7 mouse cellular contexts compared by ENCODE assay signal in genomic region chr10:85625170-85625686, GRCm38 (mm10).
DNase-seq lines count a peak whose midpoint lies in the region; ATAC-seq and TF ChIP-seq lines count a peak whose summit lies in the region.

No protein-coding gene starts in this region.

- no peak overlapping the region for H3K9ac ChIP-seq in liver, embryonic 12.5 days
- no peak overlapping the region for H3K9ac ChIP-seq in liver, postnatal 0 days (replicated peaks)
- H3K9ac ChIP-seq in intestine, embryonic 14.5 days (ENCODE audit: low read length): no peak overlapping the region
- no peak overlapping the region for H3K9ac ChIP-seq in stomach, embryonic 14.5 days (replicated peaks; ENCODE audit: low read depth, low read length)

- no peak for ATAC-seq in liver, embryonic 12.5 days
- ATAC-seq in liver, postnatal 0 days: no peak
- no peak for ATAC-seq in intestine, embryonic 14.5 days (replicated peaks; ENCODE audit: low FRiP score, low TSS enrichment, low read depth)
- ATAC-seq in stomach, embryonic 14.5 days (ENCODE audit: insufficient number of reproducible peaks, insufficient read depth, low FRiP score, low read depth): no peak
- no peak for ATAC-seq in granulocyte monocyte progenitor cell, adult 5-6 weeks (replicated peaks; ENCODE audit: poor library complexity, severe bottlenecking)

- no peaks in the 10 kb centered on the region for H3K36me3 ChIP-seq in liver, embryonic 12.5 days
- no peaks in the 10 kb centered on the region for H3K36me3 ChIP-seq in liver, postnatal 0 days (replicated peaks; ENCODE audit: insufficient read depth, low read length)
- no peaks in the 10 kb centered on the region for H3K36me3 ChIP-seq in embryonic facial prominence, embryonic 10.5 days (replicated peaks)
- H3K36me3 ChIP-seq in intestine, embryonic 14.5 days (ENCODE audit: control insufficient read depth, insufficient read depth, low read length): no peaks in the 10 kb centered on the region
- H3K36me3 ChIP-seq in stomach, embryonic 14.5 days (ENCODE audit: control insufficient read depth, insufficient read depth, low read length): no peaks in the 10 kb centered on the region

- TF ChIP-seq EP300 in liver, postnatal 0 days (IDR thresholded peaks at IDR 0.05; ENCODE audit: low read depth): no peak

- no peak overlapping the region for H3K27ac ChIP-seq in liver, embryonic 12.5 days
- no peak overlapping the region for H3K27ac ChIP-seq in liver, postnatal 0 days (ENCODE audit: low read depth)
- no peak overlapping the region for H3K27ac ChIP-seq in embryonic facial prominence, embryonic 10.5 days (replicated peaks)
- H3K27ac ChIP-seq in intestine, embryonic 14.5 days (ENCODE audit: low read depth): no peak overlapping the region
- H3K27ac ChIP-seq in stomach, embryonic 14.5 days (ENCODE audit: low read length): no peak overlapping the region

- no peak for DNase-seq in liver, postnatal 0 days
- no peak for DNase-seq in embryonic facial prominence, embryonic 10.5 days (ENCODE audit: low spot score)
- no peak for DNase-seq in intestine, embryonic 14.5 days (ENCODE audit: low spot score)
- DNase-seq in kidney, postnatal 36 days: no peak

- H3K4me1 ChIP-seq in liver, embryonic 12.5 days: no peaks in the 10 kb centered on the region
- H3K4me1 ChIP-seq in liver, postnatal 0 days (ENCODE audit: insufficient read depth): peaks cover 3% of the 10 kb centered on the region; the same call in 1 of the 2 replicates
- no peaks in the 10 kb centered on the region for H3K4me1 ChIP-seq in embryonic facial prominence, embryonic 10.5 days
- H3K4me1 ChIP-seq in intestine, embryonic 14.5 days (replicated peaks; ENCODE audit: control insufficient read depth, insufficient read depth, low read length): no peaks in the 10 kb centered on the region; the same call in 1 of the 2 replicates
- no peaks in the 10 kb centered on the region for H3K4me1 ChIP-seq in stomach, embryonic 14.5 days (ENCODE audit: control insufficient read depth, insufficient read depth, low read length)

- no peaks in the 10 kb centered on the region for H3K9me3 ChIP-seq in liver, embryonic 12.5 days (replicated peaks)
- no peaks in the 10 kb centered on the region for H3K9me3 ChIP-seq in liver, postnatal 0 days (ENCODE audit: low read length)
- H3K9me3 ChIP-seq in embryonic facial prominence, embryonic 10.5 days: no peaks in the 10 kb centered on the region
- H3K9me3 ChIP-seq in intestine, embryonic 14.5 days (ENCODE audit: control insufficient read depth, low read length): no peaks in the 10 kb centered on the region
- H3K9me3 ChIP-seq in stomach, embryonic 14.5 days (ENCODE audit: control insufficient read depth, low read depth, low read length): no peaks in the 10 kb centered on the region

- no peaks in the 10 kb centered on the region for H3K27me3 ChIP-seq in liver, embryonic 12.5 days (replicated peaks)
- no peaks in the 10 kb centered on the region for H3K27me3 ChIP-seq in liver, postnatal 0 days (ENCODE audit: insufficient read depth, low read length)
- H3K27me3 ChIP-seq in embryonic facial prominence, embryonic 10.5 days (replicated peaks; ENCODE audit: low read depth, poor library complexity, severe bottlenecking): peaks cover 11% of the 10 kb centered on the region
- no peaks in the 10 kb centered on the region for H3K27me3 ChIP-seq in intestine, embryonic 14.5 days (replicated peaks; ENCODE audit: control insufficient read depth, insufficient read depth, low read length)
- no peaks in the 10 kb centered on the region for H3K27me3 ChIP-seq in stomach, embryonic 14.5 days (ENCODE audit: control insufficient read depth, insufficient read depth, low read length)

- no peak overlapping the region; the same call in 1 of the 2 replicates for H3K4me3 ChIP-seq in liver, embryonic 12.5 days
- no peak overlapping the region for H3K4me3 ChIP-seq in liver, postnatal 0 days (ENCODE audit: low read depth, low read length)
- peak overlapping the region; percentile 59 for H3K4me3 ChIP-seq in embryonic facial prominence, embryonic 10.5 days
- no peak overlapping the region; the same call in 1 of the 2 replicates for H3K4me3 ChIP-seq in intestine, embryonic 14.5 days (ENCODE audit: low read depth, low read length)
- H3K4me3 ChIP-seq in stomach, embryonic 14.5 days (ENCODE audit: low read depth, low read length): no peak overlapping the region

- peak overlapping the region; percentile 63 for H3K4me2 ChIP-seq in liver, embryonic 12.5 days
- no peak overlapping the region for H3K4me2 ChIP-seq in liver, postnatal 0 days (ENCODE audit: low read depth, low read length)
- peak overlapping the region; percentile 76 for H3K4me2 ChIP-seq in intestine, embryonic 14.5 days (ENCODE audit: low read length)
- peak overlapping the region; percentile 70 for H3K4me2 ChIP-seq in stomach, embryonic 14.5 days (replicated peaks; ENCODE audit: low read depth, low read length)

- WGBS in liver, embryonic 12.5 days (ENCODE audit: insufficient replicate concordance): 46% methylated on average over 4 of the region's 4 CpGs
- WGBS in liver, postnatal 0 days (ENCODE audit: insufficient replicate concordance): 57% methylated on average over 4 of the region's 4 CpGs
- whole genome bisulfite sequencing in embryonic facial prominence, embryonic 10.5 days: 61% methylated on average over 4 of the region's 4 CpGs
- 58% methylated on average over 4 of the region's 4 CpGs for WGBS in intestine, embryonic 14.5 days
- 64% methylated on average over 4 of the region's 4 CpGs for WGBS in stomach, embryonic 14.5 days

- no peak for TF ChIP-seq CTCF in liver, postnatal 0 days (IDR thresholded peaks at IDR 0.05; ENCODE audit: low read depth)
